Mouse (Mus musculus) spleen, postnatal 36 days (tissue): ENCODE data around the gene Metrnl.

Source experiments
- DNase-seq, 2 experiments: peaks; one replicate each; pipeline ENCODE4 v3.0.0; 2022; ENCODE audit warnings: low spot score in 2 of 2, mixed read lengths in 1 of 2

Metrnl gene

DNA sequence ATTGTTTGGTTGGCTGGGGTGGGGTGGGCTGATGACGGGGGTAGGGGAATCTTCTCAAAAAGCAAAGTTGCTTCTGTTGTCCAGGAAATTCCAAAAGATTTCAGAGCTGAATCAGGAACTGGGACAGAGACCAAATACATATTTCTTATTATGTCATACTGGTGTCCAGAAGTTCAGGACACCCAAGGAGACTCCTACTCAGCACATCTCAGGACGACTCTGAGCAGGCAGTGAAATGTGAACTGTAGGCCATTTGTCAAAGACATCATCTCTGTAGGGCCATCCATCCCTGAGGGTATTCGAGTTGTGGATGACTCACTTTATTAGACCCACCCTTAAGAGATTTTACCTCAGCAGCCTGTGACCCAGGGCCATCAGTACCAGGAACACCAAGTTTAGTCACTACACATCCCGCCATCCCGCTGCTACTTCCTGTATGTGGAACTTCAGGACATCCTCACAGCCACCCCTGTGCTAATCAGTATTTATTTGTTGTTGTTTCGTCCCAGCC is 15.8 kb upstream of the Metrnl start:
- DNase-seq, result no peak

DNA sequence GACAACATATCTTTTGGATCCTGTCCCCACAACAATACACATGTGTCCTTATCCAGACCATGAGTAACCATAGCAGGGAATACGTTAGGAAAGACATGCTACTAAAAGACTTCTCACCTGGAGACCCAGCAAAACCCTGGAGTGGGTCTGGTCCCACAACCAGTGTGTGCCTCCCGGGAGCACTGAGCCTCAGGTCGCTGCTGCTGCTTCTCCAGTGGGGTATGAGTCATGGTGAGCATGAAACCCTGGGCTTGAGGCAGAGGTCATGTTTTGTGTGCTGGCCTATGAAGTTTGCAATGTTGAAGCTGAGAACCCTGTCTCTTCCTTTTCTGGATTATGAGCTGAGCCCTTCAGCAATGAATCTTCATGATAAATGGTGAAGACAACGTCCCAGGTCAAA is 15.3 kb upstream of the Metrnl start:
- DNase-seq, result no peak

DNA sequence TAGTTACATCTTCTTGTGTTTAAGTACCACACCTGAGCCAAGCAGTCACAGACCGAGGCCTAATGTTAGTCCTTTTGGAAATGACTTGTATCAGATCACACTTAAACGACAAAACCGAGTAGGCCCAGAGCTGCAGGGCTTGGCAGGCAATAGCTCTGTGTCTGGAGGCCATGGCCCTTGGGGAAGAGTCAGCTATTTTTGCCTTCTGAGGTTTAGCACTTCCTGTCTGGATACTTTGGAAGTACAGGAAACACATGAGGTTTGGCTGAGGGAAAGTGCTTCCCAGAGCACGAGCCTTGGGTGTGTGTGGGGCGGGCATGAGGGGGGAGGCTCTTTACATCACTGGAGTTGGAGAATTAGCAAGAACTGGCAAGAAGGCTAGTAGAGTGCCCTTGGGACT is 14.7 kb upstream of the Metrnl start:
- no peak for DNase-seq

DNA sequence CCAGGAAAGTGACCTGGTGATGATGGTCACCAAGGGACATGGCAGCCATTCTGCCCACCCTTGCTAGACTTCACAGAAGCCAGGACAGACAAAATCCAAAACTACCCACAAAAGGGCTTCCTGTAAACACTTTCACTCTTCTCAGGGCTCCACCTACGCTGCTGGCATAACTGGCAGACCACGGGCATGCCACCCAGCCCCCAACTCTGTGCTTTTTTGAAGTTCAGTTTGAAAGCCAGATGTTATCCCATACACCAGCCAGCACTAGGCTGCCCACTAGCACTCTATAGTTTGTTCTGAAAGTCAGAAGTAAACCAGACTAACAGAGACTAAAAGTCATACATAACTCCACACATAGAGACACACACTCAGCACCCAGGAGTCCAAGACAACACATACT is 13.3 kb upstream of the Metrnl start:
- DNase-seq, result no peak

DNA sequence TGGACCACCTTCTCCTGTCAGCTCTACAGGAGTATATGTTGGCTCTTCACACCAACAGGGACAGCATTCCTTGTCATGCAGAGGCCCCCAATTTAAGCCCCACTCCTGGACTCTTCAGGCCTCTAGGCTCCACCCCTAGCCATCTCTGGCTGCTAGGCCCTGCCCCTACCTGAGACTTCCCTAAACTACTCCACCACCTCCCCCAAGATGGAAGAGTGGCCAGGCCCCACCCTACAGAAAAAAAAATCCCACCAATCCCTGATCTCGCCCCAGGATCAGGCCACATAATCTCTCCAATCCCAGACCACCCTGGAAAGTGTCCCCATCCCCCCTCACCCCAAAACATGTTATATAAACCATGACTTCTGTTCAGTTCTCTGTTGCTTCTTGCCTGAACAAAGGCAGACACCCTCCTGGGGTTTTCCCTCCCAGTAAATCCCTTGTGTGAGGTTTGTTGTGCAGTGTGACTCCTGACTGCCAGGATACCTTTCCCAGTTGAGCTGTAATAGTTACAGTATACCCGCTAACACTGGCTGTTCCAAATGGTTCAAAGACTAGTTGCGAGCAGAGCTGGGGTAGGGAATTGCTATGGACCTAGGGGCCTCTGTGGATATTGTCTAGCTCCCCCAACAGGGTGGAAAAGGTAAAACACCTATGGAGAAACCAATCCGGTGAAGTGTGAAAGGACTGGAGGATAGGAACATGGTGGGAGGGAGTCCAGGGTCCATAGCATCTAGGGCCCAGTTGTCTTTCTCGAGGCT is 5.9 kb upstream of the Metrnl start:
- no peak for DNase-seq

DNA sequence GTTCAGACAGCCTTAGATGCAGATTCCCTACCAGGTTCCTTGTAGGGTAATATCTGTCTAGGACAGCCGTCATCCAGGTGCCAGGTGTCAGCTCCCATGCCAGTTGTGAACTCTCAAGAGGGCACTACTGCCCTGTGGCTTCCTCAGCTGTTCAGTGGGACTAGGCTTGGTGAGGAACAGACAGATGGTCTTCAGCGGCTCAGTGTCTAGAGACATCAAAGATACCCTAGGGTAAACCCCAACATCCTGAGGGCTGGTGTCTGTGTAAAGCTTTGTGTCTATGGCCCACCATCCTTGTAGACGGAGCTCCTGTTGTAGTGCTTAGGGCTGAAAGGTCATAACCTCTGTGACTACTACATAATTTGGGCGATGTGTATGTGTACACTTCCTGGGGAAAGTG is 4.1 kb upstream of the Metrnl start:
- DNase-seq, result no peak

DNA sequence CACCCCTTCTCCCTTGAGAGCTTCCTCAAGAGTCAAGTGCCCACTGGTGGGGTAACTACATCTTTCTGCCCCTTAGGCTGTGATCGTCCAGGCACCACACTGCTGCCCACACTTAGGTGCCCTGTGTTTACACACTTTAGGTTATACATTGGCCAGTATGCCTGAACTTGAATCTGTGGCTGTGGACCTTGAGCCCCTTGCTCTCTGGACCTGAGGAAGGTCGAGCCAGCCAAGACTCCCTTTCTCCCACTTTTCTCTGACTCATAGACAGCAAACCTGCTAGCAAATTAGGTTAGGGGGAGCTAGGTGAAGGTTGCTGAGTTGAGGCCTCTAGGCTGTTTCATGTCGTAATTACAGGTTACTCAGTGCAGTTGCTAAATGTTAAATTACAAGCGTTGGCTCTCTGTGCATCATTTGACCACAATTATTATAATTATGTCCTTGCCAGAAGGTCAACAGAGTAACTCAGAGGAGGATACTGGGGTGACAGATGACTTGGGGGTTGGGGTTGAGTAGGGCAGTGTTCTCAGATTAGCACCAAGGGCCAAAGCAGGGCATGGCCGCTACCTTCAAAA is 2.9 kb upstream of the Metrnl start:
- DNase-seq, result no peak

DNA sequence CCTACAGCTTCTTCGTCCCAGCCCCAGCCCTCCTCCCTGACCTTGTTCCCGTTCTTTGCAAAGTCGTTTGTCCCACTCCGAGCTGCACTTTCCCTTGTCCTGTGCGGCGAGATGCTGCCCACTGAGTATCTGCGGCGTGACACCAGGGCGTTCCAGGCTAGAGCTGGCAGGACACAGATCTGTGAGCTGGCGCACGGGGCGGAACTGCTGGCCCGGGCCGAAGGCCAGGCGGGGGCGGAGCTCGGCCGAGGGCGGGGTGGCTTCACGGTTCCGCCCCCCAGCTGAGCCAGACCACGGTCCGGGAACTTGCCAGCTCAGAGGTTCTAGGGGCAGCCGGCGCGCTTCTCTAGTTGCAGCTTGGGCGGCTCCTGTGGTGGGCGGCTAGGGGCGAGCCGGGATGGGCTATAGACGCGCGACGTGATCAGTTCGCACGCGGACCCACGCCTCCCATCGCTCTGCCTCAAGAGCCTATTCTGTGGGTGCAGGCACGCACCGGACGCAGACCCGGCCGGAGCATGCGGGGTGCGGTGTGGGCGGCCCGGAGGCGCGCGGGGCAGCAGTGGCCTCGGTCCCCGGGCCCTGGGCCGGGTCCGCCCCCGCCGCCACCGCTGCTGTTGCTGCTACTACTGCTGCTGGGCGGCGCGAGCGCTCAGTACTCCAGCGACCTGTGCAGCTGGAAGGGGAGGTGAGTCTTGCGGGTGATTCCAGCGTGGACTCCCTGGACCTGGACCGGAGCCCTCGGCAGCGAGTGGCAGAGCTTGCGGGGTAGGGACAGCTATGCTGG is 959 bp downstream of the Metrnl start:
- peak; percentile 80 to 82 for DNase-seq

DNA sequence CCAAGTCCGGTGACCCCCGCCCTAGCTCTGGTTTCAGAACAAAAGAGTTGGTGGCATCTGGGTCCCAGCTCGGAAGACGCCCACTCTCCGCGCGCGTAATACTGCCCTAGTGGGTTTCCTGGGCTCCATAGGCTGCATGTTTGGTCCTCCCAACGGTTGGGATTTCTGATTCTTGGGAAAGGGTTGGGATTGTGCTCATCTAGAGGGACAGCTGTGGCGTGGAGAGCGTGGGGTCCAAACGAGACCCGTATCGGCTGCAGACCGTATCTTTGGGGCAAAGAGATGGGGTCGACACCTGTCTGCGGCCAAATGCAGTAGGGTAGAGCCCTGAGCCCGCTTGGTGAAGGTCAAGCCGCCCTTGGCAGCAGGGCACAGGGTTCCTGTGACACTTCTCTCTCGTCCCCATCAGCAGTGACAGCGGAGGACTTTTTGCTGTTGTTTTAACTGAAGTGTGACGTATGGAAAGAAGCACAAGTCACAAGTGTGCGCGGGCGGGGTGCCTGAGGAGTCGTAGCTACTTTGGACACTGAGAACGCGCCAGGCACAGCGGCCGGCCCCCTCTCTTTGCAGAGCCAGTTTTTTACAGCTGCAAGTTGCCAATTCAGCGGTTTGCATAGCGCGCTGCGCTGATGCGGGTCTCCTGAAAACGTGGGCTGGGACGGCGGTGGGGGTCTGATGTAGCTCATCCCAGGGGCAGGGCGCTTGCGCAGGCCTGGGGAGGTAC is 1.7 kb downstream of the Metrnl start:
- peak; percentile 45 to 52 for DNase-seq

DNA sequence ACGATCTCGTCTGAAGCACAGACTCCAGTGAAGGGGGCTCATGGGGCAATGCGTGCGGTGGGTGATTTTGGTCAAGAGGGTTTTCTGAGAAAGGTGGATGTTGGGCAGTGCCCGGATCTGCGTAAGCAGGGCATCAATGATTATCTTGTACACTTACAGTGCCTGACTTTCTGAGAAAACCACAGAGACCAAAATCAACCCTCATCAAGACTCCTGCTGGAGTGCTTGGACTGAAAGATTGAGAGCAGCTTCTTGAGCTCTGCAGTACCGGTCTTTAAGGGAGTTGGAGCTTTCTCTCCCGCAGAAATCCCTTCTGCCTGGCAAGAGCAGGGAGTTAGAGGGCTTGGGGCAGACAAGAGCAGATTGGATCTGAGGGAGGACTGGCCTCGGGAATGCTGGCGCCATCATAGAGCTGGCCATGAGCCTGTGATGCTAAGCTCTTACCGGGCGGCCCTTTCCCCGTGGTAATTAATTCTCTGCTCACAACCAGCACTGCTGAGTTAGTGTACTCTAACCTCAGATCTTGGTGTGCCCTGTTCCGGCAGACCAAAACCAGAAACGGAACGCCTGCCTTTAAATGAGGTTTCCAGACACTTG is 2.4 kb downstream of the Metrnl start:
- DNase-seq, result no peak

DNA sequence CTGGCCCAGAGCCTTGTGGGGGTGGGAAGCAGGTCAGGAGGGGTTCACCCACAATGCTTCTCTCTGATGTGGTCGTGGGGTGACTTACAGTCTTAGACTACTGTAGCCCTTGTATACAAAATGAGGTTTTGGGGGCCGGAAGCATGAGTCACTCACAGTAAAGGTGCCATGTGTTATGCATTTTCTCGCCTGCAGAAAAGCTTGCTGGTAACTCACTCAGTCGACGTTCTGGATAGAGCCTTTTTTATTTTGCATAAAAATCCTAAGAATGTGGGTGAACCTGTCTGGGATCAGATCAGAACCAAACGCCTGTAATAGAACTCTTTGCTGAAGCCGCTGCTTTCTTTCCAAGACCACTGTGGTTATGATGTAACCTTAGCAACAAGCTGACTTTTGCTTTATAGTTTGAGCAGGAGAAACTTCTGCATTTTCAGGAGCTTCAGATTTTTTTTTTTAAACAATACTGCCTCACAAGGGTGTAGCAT is 5.2 kb downstream of the Metrnl start:
- peak; percentile 59 to 61 for DNase-seq

DNA sequence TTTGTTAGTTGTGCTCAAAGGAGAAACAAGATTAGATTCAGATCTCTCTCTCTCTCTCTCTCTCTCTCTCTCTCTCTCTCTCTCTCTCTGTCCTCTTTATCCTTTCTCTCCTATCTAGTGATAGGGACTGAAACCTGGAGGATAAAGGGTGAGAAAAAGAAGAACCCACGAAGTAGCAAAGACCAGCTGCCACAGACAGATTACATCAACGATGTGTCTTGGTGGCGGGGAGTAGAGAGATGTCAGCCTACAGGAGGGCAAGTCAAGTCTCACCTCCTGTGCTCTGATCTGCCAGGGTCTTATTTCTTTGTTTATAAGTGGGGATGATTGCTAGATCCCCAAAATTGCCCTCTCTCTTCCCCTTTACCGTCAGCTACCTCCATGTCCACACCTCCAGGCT is 7.9 kb downstream of the Metrnl start:
- no peak for DNase-seq

DNA sequence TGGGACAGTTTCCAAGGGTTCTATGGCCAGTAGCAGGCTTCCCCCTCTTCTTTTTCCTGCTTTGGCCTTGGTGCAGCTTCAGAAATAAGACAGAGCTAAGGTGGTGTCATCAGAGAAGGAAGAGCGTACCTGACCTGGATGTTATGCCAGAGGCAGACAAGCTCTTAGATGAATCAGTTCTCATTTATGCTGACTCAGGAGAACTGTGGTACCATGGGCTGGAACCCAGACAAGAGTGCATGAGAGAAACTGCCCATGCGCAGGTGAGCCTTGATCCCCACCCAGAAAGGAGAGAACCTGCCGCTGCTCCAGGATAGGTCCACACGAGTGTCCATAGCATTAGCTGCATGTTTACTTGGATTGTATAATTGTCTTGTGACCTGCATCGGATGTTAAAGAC is 8.9 kb downstream of the Metrnl start:
- no peak for DNase-seq

DNA sequence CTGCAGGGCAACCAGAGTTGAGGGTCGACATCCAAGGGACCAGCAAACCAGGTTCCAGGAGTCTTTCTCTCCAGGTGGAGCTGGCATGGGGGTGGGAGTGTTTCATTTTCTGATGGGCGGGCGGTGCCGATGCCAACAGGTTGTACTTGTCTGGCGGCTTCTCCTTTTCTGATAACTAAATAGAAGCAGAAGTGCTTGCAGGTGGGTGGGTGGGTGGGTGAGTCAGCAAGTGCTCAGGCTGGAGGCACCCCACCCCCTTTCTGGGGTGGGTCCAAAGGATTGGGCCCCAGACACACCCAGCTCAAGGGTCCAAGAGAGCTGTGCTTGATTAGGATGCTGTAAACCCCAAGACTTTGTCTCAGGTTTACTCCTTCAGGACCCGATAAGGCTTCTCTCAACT is 11.6 kb downstream of the Metrnl start:
- DNase-seq, result no peak

DNA sequence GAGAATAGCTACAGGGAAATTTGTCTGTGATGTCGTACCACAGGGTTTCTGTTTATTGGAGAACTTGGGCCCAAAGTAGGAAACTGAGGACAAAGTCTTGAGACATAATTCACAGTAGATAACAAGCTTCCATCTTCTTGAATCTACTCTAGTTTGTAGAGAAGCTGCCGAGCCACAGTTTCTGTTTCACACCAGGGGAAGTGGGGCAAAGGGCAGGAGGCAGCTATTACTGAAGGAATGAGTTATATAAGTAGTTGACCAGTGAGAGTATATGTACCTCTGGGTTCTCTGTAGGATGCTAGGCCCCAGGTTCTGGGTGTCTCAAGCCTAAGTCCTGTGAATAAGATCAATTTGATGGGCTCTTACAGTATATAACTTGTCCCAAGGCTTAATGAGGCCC is 12.2 kb downstream of the Metrnl start:
- DNase-seq, result no peak

DNA sequence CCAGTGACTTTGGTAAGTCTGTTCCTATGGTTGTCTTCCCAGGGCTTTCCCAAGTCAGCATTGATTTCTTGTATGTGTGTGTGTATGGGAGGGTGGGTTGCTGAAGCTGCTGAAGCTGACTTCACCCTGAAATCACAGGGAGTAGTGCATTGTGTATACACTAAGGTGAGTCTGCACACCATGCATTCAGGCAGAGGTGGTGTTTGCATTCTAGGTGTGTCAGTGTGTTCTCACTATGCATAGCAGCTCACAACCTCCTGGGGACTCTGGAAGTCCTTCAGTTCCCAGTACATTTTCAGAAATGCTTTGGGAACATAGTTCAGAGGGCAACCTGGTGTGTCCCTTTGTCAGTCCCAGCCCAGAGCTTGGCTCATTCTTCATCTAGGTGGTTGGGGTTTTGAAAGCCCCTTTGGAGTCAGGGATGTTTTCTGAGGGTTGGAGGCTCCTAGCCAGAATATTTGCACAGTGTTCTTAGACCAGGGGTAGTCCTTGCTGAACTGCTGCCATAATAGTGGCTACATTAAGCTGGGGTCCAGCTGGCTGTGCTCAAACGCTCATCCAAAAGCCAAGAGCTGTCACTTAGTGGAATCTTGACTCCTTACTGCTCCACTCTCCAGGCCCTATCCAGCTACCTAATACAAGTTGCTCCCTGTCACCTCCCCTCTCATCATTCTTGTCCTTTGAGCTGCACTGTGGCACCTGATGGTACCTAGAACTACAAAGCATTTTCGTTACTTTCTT is 13.6 kb downstream of the Metrnl start:
- DNase-seq, result no peak

DNA sequence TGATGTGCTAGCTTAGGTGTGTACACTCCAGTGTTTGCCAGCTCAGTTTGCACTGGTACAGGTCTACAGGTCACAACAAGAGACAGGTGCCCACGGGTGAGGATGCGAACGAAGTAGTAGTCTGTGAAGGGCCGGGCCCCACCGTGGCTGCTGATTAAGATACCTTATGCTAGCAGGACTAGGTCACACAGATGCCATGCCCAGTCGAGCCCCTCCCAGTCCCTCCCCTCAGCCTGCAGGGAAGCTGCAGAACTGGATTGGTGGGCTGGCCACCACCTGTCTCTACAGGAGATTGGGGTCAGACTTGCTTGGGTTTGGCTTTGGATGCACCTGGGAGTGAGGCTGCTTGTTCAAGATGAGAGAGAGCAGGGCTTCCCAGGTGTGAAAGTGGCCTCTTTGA is 16.4 kb downstream of the Metrnl start:
- no peak for DNase-seq

DNA sequence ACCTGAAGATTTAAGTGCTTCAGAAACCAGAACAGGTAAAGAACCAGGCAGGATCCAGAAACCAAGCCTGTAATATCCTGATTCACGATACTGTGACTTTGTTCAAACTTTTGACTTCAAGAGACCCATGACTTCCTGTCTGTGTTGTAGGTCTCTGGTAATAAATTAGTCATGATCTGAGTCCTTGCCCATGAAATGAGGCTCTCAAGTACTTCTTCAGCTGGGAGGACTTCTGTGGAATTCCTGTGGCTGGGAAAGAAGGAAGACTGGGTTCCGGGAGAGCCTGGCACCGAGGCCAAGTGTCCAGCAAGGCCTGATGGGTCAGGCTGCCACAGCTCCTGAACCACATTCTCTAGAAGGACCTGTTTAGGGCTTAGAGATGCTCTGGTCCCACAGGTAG is 19.4 kb downstream of the Metrnl start:
- DNase-seq, result no peak

DNA sequence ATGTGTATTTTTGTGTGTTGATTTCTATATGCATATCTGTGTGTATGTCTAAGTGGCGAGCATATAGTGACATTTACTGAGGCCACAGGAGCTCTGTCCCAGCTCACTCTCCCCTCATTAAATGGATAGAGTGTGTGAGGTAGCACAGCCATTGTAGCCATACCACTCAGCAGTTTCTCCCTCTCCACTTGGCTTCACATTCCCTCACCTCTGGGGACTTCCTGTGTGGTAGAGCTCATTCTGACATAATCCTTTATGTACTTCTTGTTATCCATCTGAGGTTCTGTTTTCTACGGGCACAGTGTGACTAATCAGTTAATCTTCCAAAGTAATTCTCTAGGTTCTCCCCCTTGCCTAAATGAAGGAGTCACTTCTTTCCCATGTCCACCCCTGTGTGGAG is 21.1 kb downstream of the Metrnl start:
- DNase-seq, result no peak

DNA sequence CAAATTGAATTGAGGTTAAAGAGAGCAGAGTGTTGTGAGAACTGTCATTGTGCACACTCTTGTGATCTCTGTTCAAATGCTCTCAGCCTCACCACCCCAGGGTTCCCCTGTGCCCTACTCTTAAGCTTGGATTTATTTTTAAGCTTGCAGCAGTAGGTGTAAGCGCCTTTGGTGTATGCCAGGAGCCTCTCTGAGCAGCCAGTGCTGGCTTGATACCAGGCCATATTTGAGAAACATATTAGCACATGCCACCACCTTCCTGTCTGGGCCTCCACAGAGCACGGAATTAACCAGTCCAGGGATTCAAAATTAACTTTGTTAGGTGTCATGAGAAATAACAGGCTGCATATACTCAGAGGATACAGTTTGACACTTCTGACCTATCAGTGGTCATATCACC is 25.3 kb downstream of the Metrnl start:
- no peak for DNase-seq

DNA sequence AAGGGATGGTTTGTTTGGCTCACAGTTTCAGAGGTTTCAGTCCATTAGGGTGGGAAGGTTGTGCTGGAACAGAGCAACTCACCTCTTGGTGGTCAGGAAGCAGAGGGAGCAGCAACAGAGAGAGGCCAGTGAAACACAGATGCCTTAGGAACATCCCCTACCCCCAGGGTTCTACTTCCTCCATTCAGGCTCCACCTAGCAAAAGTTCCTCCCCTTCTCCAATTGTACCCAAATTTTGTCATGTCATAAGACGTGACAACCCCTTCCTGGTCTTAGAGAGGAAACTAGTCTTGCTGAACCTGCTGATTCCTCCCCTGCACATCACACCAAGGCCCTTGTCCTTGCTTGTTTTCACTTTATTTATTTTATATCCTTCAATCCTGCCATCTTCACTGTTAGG is 32.8 kb downstream of the Metrnl start:
- DNase-seq, result peak in 1 of 2 experiments; percentile 12
